Mouse (Mus musculus) hindbrain, embryonic 14.5 days (tissue): ENCODE results near the gene Dennd1c. TPM values are rescaled to one million over a fixed set of nuclear protein-coding genes. Genes with fewer than 3 reads are reported as not detected.

Source experiments
- ATAC-seq: fragments of 200-750 bp; cut with Nextera tagmentation; 2 replicates; pipeline ENCODE4 v1.8.0; 2017; ENCODE audit warnings: moderate number of reproducible peaks, mild to moderate bottlenecking, moderate TSS enrichment, moderate library complexity; ENCODE audit not compliant: low FRiP score
- DNase-seq: peaks from one replicate; pipeline ENCODE4 v3.0.0-alpha.2; 2015; ENCODE audit warnings: low spot score
- H3K27ac ChIP-seq: fragments of 300-500 bp; sonication (generic); 2 replicates; pipeline ENCODE4 v1.5.1; 2014; ENCODE audit warnings: mild to moderate bottlenecking, moderate library complexity
- H3K27me3 ChIP-seq: fragments of 300-500 bp; sonication (generic); 2 replicates; pipeline ENCODE4 v1.6.1; 2014; ENCODE audit warnings: mild to moderate bottlenecking, low read length, mixed read lengths; ENCODE audit not compliant: control insufficient read depth, insufficient read depth
- H3K36me3 ChIP-seq: fragments of 300-500 bp; sonication (generic); replicated peaks from 2 replicates; pipeline ENCODE4 v1.6.1; 2014; ENCODE audit not compliant: control insufficient read depth, insufficient read depth
- H3K4me1 ChIP-seq: fragments of 300-500 bp; sonication (generic); replicated peaks from 2 replicates; pipeline ENCODE4 v1.6.1; 2014; ENCODE audit warnings: antibody characterized with exemption, low read length, mixed read lengths; ENCODE audit not compliant: control insufficient read depth, insufficient read depth
- H3K4me2 ChIP-seq: fragments of 300-500 bp; sonication (generic); replicated peaks from 2 replicates; pipeline ENCODE4 v1.6.1; 2014; ENCODE audit warnings: mild to moderate bottlenecking, moderate library complexity
- H3K4me3 ChIP-seq: fragments of 300-500 bp; sonication (generic); replicated peaks from 2 replicates; pipeline ENCODE4 v1.5.1; 2014; ENCODE audit warnings: mild to moderate bottlenecking, low read length
- H3K9ac ChIP-seq: fragments of 300-500 bp; sonication (generic); 2 replicates; pipeline ENCODE4 v1.6.1; 2014
- H3K9me3 ChIP-seq: fragments of 300-500 bp; sonication (generic); 2 replicates; pipeline ENCODE4 v1.6.1; 2016; ENCODE audit warnings: low read length; ENCODE audit not compliant: control insufficient read depth
- WGBS: fragments of 180-500 bp; shearing (Covaris S2); extraction: QIAGEN DNeasy Blood & Tissue Kit; methylation state at CpG from one replicate; pipeline ENCODE4 v1.1.7; 2014; 5-methylcytosine and 5-hydroxymethylcytosine counted together
- polyA plus RNA-seq: library from polyadenylated mRNA; unstranded; fragments of >200 nt; fragmentation: Nextera tagmentation; extraction: Ambion mirVana; gene quantifications from 2 replicates; pipeline ENCODE4 v1.2.1, GENCODE M21; 2014

Dennd1c gene
- polyA plus RNA-seq, 1 experiment from 2014 or later = 3.6 TPM

DNA sequence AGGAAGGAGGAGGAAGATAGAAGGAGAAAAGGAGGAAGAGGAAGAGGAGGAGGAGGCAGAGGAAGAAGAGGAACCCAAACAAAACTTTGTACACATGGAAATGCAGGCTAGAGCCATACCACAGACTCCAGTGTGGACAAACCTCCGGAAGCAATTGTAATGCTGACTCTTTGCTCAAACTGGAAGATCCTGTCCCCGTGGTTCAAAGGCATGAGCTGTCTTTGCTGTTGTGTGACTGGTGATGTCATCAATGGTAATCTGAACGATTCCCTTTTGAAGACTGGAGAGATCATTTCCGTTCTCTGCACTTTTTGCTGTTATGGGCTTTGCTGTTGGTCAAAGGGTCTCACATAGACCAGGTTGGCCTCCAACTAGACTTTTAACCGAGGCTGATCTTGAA lies 20.0 kb upstream of the Dennd1c start:
- H3K4me3 ChIP-seq = no peak overlapping the region
- WGBS = 91% methylated on average over 5 of the region's 5 CpGs
- ATAC-seq (no peak), DNase-seq (no peak)
- no peaks in the 10 kb centered on the region for H3K9me3 ChIP-seq
- H3K36me3 ChIP-seq = no peaks in the 10 kb centered on the region
- no peak overlapping the region for H3K9ac ChIP-seq
- 0 out of 2 replicates have a peak, but pooled peaks cover 7% of the 10 kb centered on the region for H3K27me3 ChIP-seq
- no peak overlapping the region for H3K27ac ChIP-seq
- no peaks in the 10 kb centered on the region for H3K4me1 ChIP-seq
- no peak overlapping the region for H3K4me2 ChIP-seq

DNA sequence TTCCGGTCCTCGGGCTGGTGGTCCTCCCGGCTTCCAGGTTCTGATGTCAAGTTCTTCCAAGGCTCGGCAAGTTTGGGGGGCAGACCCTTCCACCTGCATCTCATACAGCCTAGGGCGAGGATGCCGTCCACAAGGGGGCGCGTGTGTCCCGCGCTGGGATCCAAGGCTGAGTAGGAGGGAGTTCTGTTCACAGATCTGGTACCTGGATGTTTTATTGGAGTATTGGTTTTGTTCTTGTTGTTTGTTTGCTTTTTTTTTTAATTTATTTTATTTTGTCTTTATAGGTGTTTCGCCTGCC lies 18.3 kb upstream of the Dennd1c start:
- ATAC-seq = peak; percentile 79
- Histone ChIP-seq H3K27me3 (0 out of 2 replicates have a peak, but pooled peaks cover 7% of the 10 kb centered on the region), H3K36me3 (no peaks in the 10 kb centered on the region), H3K27ac (no peak overlapping the region), H3K4me3 (peak overlapping the region; percentile 11; the same call in 1 of the 2 replicates), H3K4me1 (no peaks in the 10 kb centered on the region), H3K9me3 (no peaks in the 10 kb centered on the region), H3K4me2 (peak overlapping the region; percentile 34), H3K9ac (no peak overlapping the region)
- WGBS = 2% methylated on average over 11 of the region's 11 CpGs
- DNase-seq = peak; percentile 83

DNA sequence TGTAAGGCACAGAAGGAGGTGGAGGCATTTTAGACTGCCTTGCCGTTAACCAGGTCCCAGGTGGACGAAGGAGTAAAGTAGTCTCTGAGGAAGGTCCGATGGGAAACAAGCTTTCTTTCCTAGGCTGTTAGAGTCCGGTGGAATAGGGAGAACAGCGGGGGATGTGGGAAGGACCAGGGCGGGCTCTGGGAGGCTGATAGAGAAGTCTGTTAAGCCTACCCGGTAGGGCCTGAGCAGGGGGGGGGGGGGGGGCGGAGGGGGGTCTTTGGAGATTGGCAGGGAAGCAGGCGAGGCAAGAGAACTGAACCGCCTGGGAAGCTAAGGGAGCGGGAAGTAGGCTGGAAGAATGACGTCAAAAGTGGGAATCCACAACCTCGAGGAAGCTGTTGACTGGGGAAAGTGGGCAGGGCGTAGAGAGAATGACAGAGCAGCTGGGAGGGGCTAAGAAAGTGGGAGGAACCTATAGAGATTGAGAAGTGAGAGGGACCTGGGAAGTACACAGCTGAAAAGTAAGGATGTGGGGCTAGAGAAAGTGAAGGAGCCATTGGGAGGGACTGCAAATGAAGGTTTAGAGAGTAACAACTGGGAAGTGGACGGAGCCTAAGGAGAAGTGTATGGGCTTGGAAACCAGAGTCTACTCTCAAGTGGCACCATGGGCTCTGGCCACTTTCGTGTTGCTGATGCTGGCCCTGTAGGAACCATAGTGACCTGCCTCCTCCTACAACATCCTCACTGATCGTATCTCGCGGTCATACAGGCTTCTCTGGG lies 17.7 kb upstream of the Dennd1c start:
- peak; percentile 80 for ATAC-seq
- peak overlapping the region; percentile 34 for H3K4me2 ChIP-seq
- WGBS = 2% methylated on average over 18 of the region's 19 CpGs
- H3K27ac ChIP-seq = no peak overlapping the region
- H3K4me1 ChIP-seq = no peaks in the 10 kb centered on the region
- H3K9me3 ChIP-seq = no peaks in the 10 kb centered on the region
- no peak overlapping the region for H3K9ac ChIP-seq
- H3K4me3 ChIP-seq = peak overlapping the region; percentile 11; the same call in 1 of the 2 replicates
- peak; percentile 50 for DNase-seq
- H3K27me3 ChIP-seq = 0 out of 2 replicates have a peak, but pooled peaks cover 7% of the 10 kb centered on the region
- no peaks in the 10 kb centered on the region for H3K36me3 ChIP-seq

DNA sequence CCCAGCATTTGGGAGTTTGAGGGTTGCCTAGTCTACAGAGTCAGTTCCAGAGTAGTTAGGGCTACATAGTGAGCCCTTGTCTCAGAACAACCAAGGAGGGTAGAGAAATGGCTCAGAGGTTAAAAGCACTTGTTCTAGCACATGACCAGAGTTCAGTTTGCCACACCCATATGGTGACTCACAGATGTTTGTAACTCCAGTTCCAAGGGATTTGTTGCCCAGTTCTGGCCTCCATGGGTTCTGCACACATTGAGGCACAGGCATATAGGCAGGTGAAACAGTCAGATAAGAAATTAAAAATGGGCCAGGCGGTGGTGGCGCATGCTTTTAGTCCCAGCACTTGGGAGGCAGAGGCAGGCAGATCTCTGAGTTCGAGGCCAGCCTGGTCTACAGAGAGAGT lies 15.9 kb upstream of the Dennd1c start:
- Histone ChIP-seq H3K4me3 (no peak overlapping the region), H3K36me3 (no peaks in the 10 kb centered on the region), H3K9ac (no peak overlapping the region), H3K27ac (no peak overlapping the region), H3K4me2 (no peak overlapping the region), H3K9me3 (no peaks in the 10 kb centered on the region), H3K27me3 (0 out of 2 replicates have a peak, but pooled peaks cover 7% of the 10 kb centered on the region), H3K4me1 (no peaks in the 10 kb centered on the region)
- DNase-seq = no peak
- no peak for ATAC-seq
- 98% methylated on average over 3 of the region's 3 CpGs for WGBS

DNA sequence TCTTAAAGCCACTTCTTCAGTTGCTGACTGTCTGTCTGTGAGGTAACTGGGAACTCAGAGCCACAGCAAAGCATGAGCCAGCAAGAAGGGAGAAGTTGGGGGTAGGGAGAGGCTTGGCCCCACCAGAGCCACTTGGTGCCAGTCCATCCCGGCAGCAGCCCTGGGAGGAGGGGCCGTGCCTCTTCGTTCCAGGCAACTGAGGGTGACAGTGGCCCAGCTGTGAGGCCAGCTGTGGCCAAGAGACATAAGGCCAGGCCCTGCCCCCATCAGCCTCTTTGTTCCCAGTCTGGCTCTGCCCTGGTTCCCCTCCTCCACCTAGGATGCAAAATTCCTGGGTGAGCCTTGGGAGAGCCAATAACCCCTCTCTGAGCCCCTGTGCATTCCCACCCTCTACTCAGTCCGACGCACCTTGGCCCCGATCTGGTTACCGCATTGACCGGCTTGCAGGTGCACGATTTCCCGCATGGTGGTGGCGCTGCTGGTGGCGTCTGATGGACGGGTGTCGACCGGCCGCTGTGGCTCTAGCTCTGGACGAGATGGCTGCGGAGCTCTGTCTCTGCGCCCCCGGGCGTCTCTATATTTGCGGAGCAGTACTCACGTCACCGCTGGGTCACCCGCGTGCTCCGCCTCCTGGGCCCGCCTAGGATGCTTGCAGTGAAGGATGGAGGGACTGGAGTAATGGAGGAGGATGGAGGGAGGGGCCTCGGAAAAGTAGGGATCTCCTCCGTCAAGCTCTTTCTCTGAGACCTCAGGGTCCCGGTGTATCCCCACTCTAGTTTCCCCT lies 8.9 kb upstream of the Dennd1c start, which contains the start of gene Tubb4a:
Gene Tubb4a (minus strand): TSS at position 734 of the 784 bp plus-strand sequence.
- peak within 1 kb of the TSS; percentile 74 for H3K4me2 ChIP-seq
- WGBS = under 1% methylated on average over 31 of the region's 31 CpGs
- DNase-seq (peak; percentile 81), ATAC-seq (peak; percentile 95)
- H3K4me1 ChIP-seq = peaks cover 14% of the 10 kb centered on the region
- H3K4me3 ChIP-seq = peak within 1 kb of the TSS; percentile 62
- no peaks in the 10 kb centered on the region for H3K27me3 ChIP-seq
- peaks cover 32% of the 10 kb centered on the region for H3K36me3 ChIP-seq
- H3K9ac ChIP-seq = peak within 1 kb of the TSS; percentile 93
- no peaks in the 10 kb centered on the region for H3K9me3 ChIP-seq
- H3K27ac ChIP-seq = peak within 1 kb of the TSS; percentile 89

DNA sequence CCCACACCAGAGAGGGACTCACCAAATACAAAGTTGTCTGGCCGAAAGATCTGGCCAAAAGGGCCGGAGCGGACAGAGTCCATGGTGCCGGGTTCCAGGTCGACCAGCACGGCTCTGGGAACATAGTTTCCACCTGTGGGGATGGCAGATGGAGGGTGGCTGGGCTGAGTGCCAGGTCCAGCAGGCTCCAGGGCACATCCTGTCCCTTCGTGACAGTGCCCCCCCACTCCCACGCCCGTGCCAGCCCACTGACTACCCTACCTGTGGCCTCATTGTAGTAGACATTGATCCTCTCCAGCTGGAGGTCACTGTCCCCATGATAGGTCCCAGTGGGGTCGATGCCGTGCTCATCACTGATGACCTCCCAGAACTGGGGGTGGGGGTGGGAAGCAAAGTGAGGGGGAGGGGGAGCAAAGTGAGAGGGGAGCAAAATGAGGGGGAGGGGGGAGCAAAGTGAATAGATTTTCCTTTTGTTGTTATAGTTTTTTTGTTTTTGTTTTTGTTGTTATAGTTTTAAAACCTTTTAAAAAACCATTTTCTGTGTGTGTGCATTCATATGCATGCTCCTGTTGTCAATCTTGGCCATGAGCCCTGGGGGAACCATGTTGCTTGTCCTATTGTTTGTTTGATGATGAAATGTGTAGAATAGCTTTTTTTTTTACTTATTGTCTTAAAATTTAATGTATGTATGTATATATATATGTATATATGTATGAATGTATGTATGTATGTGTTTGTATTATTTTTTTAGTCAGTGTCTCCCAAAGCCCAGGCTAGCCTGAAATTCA lies 7.8 kb upstream of the Dennd1c start:
- WGBS = 81% methylated on average over 11 of the region's 11 CpGs
- peak overlapping the region; percentile 62 for H3K4me3 ChIP-seq
- H3K27me3 ChIP-seq = no peaks in the 10 kb centered on the region
- peak overlapping the region; percentile 74 for H3K4me2 ChIP-seq
- DNase-seq (no peak), ATAC-seq (no peak)
- H3K9ac ChIP-seq = peak overlapping the region; percentile 93
- H3K36me3 ChIP-seq = peaks cover 40% of the 10 kb centered on the region
- no peak overlapping the region for H3K27ac ChIP-seq
- H3K9me3 ChIP-seq = no peaks in the 10 kb centered on the region
- H3K4me1 ChIP-seq = peaks cover 14% of the 10 kb centered on the region

DNA sequence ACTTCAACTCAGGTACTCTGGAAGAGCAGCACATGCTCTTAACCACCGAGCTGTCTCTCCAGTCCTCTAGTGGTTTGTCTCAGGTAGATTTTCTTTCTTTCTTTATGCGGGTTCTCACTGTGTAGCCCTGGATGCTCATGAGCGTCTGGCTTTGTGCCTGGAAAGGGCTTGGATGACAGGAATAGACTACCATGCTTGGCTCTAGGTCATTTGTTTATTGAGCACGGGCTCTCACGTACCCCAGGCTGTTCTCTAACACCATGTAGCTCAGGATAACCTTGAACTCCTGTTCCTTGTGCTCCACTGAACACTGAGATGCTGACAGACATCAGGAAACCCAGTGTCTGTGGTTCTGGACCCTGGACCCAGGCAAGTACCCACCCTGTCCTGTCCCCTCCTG lies 4.2 kb upstream of the Dennd1c start:
- no peaks in the 10 kb centered on the region for H3K9me3 ChIP-seq
- no peak for DNase-seq
- 86% methylated on average over 5 of the region's 5 CpGs for WGBS
- H3K4me2 ChIP-seq = no peak overlapping the region
- H3K9ac ChIP-seq = no peak overlapping the region
- peaks cover 14% of the 10 kb centered on the region for H3K4me1 ChIP-seq
- H3K27me3 ChIP-seq = no peaks in the 10 kb centered on the region
- no peak overlapping the region for H3K4me3 ChIP-seq
- peaks cover 59% of the 10 kb centered on the region for H3K36me3 ChIP-seq
- no peak overlapping the region for H3K27ac ChIP-seq
- no peak for ATAC-seq

DNA sequence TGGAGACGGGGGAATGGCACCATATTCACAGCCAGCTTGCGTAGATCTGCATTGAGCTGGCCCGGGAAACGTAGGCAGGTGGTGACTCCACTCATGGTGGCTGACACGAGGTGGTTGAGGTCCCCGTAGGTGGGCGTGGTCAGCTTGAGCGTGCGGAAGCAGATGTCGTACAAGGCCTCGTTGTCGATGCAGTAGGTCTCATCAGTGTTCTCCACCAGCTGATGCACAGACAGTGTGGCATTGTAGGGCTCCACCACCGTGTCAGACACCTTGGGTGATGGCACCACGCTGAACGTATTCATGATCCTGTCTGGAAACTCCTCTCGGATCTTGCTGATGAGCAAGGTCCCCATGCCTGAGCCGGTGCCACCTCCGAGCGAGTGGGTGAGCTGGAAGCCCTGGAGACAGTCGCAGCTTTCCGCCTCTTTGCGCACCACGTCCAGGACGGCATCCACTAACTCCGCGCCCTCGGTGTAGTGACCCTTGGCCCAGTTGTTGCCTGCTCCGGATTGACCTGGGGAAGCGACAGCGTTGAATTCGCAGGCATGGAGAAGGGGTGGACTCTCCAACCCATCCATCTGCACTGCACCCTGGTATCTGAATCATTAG lies 3.0 kb upstream of the Dennd1c start:
- no peak overlapping the region for H3K4me3 ChIP-seq
- H3K27me3 ChIP-seq = no peaks in the 10 kb centered on the region
- H3K9ac ChIP-seq = no peak overlapping the region
- H3K4me1 ChIP-seq = peaks cover 13% of the 10 kb centered on the region
- 97% methylated on average over 31 of the region's 31 CpGs for WGBS
- no peak overlapping the region for H3K27ac ChIP-seq
- no peak for ATAC-seq
- no peak overlapping the region for H3K4me2 ChIP-seq
- DNase-seq = no peak
- peaks cover 59% of the 10 kb centered on the region for H3K36me3 ChIP-seq
- H3K9me3 ChIP-seq = no peaks in the 10 kb centered on the region
